In the genomic region with DNA sequence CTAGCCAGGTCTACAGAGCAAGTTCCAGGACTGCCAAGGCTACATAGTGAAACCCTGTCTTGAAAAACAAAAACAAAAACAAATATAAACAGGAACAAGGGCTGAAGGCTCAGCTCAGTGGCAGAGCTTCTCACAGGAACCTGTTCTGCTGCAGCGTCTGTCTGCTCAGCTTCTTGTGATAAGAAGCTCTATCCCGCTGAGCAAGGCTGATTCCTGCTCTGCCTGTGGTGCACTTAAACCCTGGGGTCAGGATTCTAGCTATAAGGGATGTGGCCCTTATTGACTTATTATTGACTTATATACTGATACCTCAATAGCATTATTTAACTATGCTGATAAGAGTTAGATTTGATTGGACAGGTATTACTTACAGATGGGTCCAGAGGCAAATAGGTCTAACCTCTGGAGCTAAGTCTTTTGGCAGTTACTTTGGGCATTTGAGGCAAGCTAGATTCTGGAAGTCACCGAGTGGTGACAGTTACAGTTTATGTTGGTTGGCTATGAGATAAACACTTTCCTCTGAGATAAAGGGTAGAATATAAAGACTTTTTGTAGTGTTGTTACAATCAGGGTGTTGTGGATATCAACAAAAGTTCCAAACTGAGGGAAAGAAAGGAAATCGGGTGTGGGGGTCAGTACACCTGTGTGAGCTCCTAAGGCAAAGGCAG, we compare ENCODE assay signal across 20 mouse cellular contexts.
"Had no signal": no experiment of that assay in that cellular context is flagged by ENCODE, and none has a peak within 500 bp of the region (broad histone marks: within the 10 kb centered on the region; RNA-seq: fewer than 3 reads in every experiment).

No protein-coding gene starts in this region.

- H3K4me1 ChIP-seq: liver, embryonic 13.5 days; midbrain, embryonic 10.5 days had no signal

- H3K27me3 ChIP-seq: liver, embryonic 13.5 days had no signal

- H3K27ac ChIP-seq: kidney, postnatal 0 days; layer of hippocampus, adult 2 months; left cerebral cortex, adult 2 months; liver, embryonic 13.5 days; midbrain, embryonic 10.5 days; midbrain, embryonic 13.5 days; neural tube, embryonic 13.5 days had no signal

- H3K9ac ChIP-seq: liver, embryonic 13.5 days; midbrain, embryonic 13.5 days; neural tube, embryonic 13.5 days had no signal

- ATAC-seq: midbrain, embryonic 13.5 days; midbrain, embryonic 16.5 days had no signal

- H3K4me3 ChIP-seq: layer of hippocampus, adult 2 months; left cerebral cortex, adult 2 months; liver, embryonic 13.5 days; midbrain, embryonic 10.5 days; midbrain, embryonic 13.5 days; myocyte; neural tube, embryonic 13.5 days had no signal

- H3K36me3 ChIP-seq: liver, embryonic 13.5 days; midbrain, embryonic 10.5 days; midbrain, embryonic 13.5 days; neural tube, embryonic 13.5 days had no signal

- DNase-seq: kidney, adult 2 months; kidney, postnatal 25 days; layer of hippocampus, adult 9-11 months; liver, embryonic 13.5 days; lung, adult 2 months; lung, postnatal 14 days; lung, postnatal 4 days; retina, postnatal 1 day; right cerebral cortex, postnatal 25 days; thymus, adult 2 months; thymus, postnatal 14 days; thymus, postnatal 4 days had no signal

- H3K9me3 ChIP-seq: liver, embryonic 13.5 days; midbrain, embryonic 10.5 days; midbrain, embryonic 13.5 days; neural tube, embryonic 13.5 days had no signal

- H3K4me2 ChIP-seq: liver, embryonic 13.5 days; midbrain, embryonic 13.5 days; neural tube, embryonic 13.5 days had no signal
